Mouse (Mus musculus): ENCODE measurements around the gene Bola3. TPM values are rescaled to one million over a fixed set of nuclear protein-coding genes. Genes with fewer than 3 reads are reported as not detected.

Gene Bola3
- polyA plus RNA-seq, 1 experiment from 2014 or later = 297 TPM

GRCm38 (mm10) chr6:83312514-83312913 lies 36.4 kb upstream of the Bola3 start:
- H3K27me3 ChIP-seq (ENCODE audit: control insufficient read depth, insufficient read depth, low read length) = no peaks in the 10 kb centered on the region
- H3K27ac ChIP-seq (replicated peaks in 1 of 2; ENCODE audit: control insufficient read depth in 1 of 2, insufficient read depth in 1 of 2, low read depth in 2 of 2, low read length in 2 of 2) = no peak overlapping the region
- H3K9ac ChIP-seq (ENCODE audit: low read length) = no peak overlapping the region
- H3K36me3 ChIP-seq (ENCODE audit: control insufficient read depth, insufficient read depth, low read length) = peaks cover 21% of the 10 kb centered on the region
- no peak for ATAC-seq (ENCODE audit: insufficient number of reproducible peaks, insufficient read depth, low FRiP score, low read depth)
- WGBS = 68% methylated on average over 8 of the region's 8 CpGs
- peaks cover 4 to 6% of the 10 kb centered on the region in 2 experiments; a peak in 2 of 4 replicates for H3K4me1 ChIP-seq (ENCODE audit: control insufficient read depth in 2 of 2, insufficient read depth in 2 of 2, low read length in 2 of 2)
- H3K9me3 ChIP-seq (ENCODE audit: control insufficient read depth, low read length) = no peaks in the 10 kb centered on the region
- no peak overlapping the region for H3K4me2 ChIP-seq (ENCODE audit: low read length)
- H3K4me3 ChIP-seq (ENCODE audit: control insufficient read depth in 1 of 2, insufficient read depth in 1 of 2, low read depth in 1 of 2, low read length in 2 of 2) = no peak overlapping the region

- H3K27ac ChIP-seq (replicated peaks in 1 of 2; ENCODE audit: control insufficient read depth in 1 of 2, insufficient read depth in 1 of 2, low read depth in 2 of 2, low read length in 2 of 2) = no peak overlapping the region
- no peak overlapping the region for H3K4me2 ChIP-seq (ENCODE audit: low read length)
- no peak overlapping the region for H3K9ac ChIP-seq (ENCODE audit: low read length)
- H3K36me3 ChIP-seq (ENCODE audit: control insufficient read depth, insufficient read depth, low read length) = peaks cover 18% of the 10 kb centered on the region
- H3K4me3 ChIP-seq (ENCODE audit: control insufficient read depth in 1 of 2, insufficient read depth in 1 of 2, low read depth in 1 of 2, low read length in 2 of 2) = no peak overlapping the region
- no peaks in the 10 kb centered on the region for H3K27me3 ChIP-seq (ENCODE audit: control insufficient read depth, insufficient read depth, low read length)
- no peak for ATAC-seq (ENCODE audit: insufficient number of reproducible peaks, insufficient read depth, low FRiP score, low read depth)
- H3K4me1 ChIP-seq (ENCODE audit: control insufficient read depth in 2 of 2, insufficient read depth in 2 of 2, low read length in 2 of 2) = peaks cover 4 to 6% of the 10 kb centered on the region in 2 experiments; a peak in 2 of 4 replicates
- no peaks in the 10 kb centered on the region for H3K9me3 ChIP-seq (ENCODE audit: control insufficient read depth, low read length)
These were observed 33.7 kb upstream of the Bola3 start for GRCm38 (mm10) chr6:83315293-83315692.

- Histone ChIP-seq H3K4me2 (ENCODE audit: low read length) (peak overlapping the region; percentile 82), H3K4me3 (ENCODE audit: control insufficient read depth in 1 of 2, insufficient read depth in 1 of 2, low read depth in 1 of 2, low read length in 2 of 2) (no peak overlapping the region), H3K27me3 (ENCODE audit: control insufficient read depth, insufficient read depth, low read length) (no peaks in the 10 kb centered on the region), H3K9ac (ENCODE audit: low read length) (no peak overlapping the region), H3K27ac (replicated peaks in 1 of 2; ENCODE audit: control insufficient read depth in 1 of 2, insufficient read depth in 1 of 2, low read depth in 2 of 2, low read length in 2 of 2) (no peak overlapping the region), H3K4me1 (ENCODE audit: control insufficient read depth in 2 of 2, insufficient read depth in 2 of 2, low read length in 2 of 2) (peaks cover 4 to 6% of the 10 kb centered on the region in 2 experiments; a peak in 2 of 4 replicates), H3K36me3 (ENCODE audit: control insufficient read depth, insufficient read depth, low read length) (peaks cover 13% of the 10 kb centered on the region), H3K9me3 (ENCODE audit: control insufficient read depth, low read length) (no peaks in the 10 kb centered on the region)
- ATAC-seq (ENCODE audit: insufficient number of reproducible peaks, insufficient read depth, low FRiP score, low read depth) = no peak
- 30% methylated on average over 10 of the region's 10 CpGs for WGBS
These were observed 32.9 kb upstream of the Bola3 start for GRCm38 (mm10) chr6:83316022-83316421.

GRCm38 (mm10) chr6:83317108-83317741 lies 31.7 kb upstream of the Bola3 start:
- Histone ChIP-seq H3K4me3 (ENCODE audit: control insufficient read depth in 1 of 2, insufficient read depth in 1 of 2, low read depth in 1 of 2, low read length in 2 of 2) (peak overlapping the region; percentile 79 to 84), H3K4me1 (ENCODE audit: control insufficient read depth in 2 of 2, insufficient read depth in 2 of 2, low read length in 2 of 2) (peaks cover 4 to 6% of the 10 kb centered on the region in 2 experiments; a peak in 2 of 4 replicates), H3K4me2 (ENCODE audit: low read length) (peak overlapping the region; percentile 82), H3K9me3 (ENCODE audit: control insufficient read depth, low read length) (no peaks in the 10 kb centered on the region), H3K36me3 (ENCODE audit: control insufficient read depth, insufficient read depth, low read length) (peaks cover 2% of the 10 kb centered on the region; the same call in 1 of the 2 replicates), H3K9ac (ENCODE audit: low read length) (peak overlapping the region; percentile 71), H3K27me3 (ENCODE audit: control insufficient read depth, insufficient read depth, low read length) (no peaks in the 10 kb centered on the region), H3K27ac (replicated peaks in 1 of 2; ENCODE audit: control insufficient read depth in 1 of 2, insufficient read depth in 1 of 2, low read depth in 2 of 2, low read length in 2 of 2) (no peak overlapping the region)
- under 1% methylated on average over 52 of the region's 52 CpGs for WGBS
- ATAC-seq (ENCODE audit: insufficient number of reproducible peaks, insufficient read depth, low FRiP score, low read depth) = peak; percentile 97

- ATAC-seq (ENCODE audit: insufficient number of reproducible peaks, insufficient read depth, low FRiP score, low read depth) = no peak
- no peaks in the 10 kb centered on the region for H3K9me3 ChIP-seq (ENCODE audit: control insufficient read depth, low read length)
- H3K27me3 ChIP-seq (ENCODE audit: control insufficient read depth, insufficient read depth, low read length) = no peaks in the 10 kb centered on the region
- H3K27ac ChIP-seq (replicated peaks in 1 of 2; ENCODE audit: control insufficient read depth in 1 of 2, insufficient read depth in 1 of 2, low read depth in 2 of 2, low read length in 2 of 2) = no peak overlapping the region
- H3K4me3 ChIP-seq (ENCODE audit: control insufficient read depth in 1 of 2, insufficient read depth in 1 of 2, low read depth in 1 of 2, low read length in 2 of 2) = no peak overlapping the region
- WGBS = 42% methylated on average over 1 of the region's 1 CpGs
- H3K4me1 ChIP-seq (ENCODE audit: control insufficient read depth in 2 of 2, insufficient read depth in 2 of 2, low read length in 2 of 2) = peaks cover 2 to 8% of the 10 kb centered on the region in 2 experiments
- H3K4me2 ChIP-seq (ENCODE audit: low read length) = no peak overlapping the region
- no peak overlapping the region for H3K9ac ChIP-seq (ENCODE audit: low read length)
- H3K36me3 ChIP-seq (ENCODE audit: control insufficient read depth, insufficient read depth, low read length) = no peaks in the 10 kb centered on the region
These were observed 27.0 kb upstream of the Bola3 start for GRCm38 (mm10) chr6:83321927-83322326.

- WGBS = 72% methylated on average over 2 of the region's 2 CpGs
- Histone ChIP-seq H3K4me3 (ENCODE audit: control insufficient read depth in 1 of 2, insufficient read depth in 1 of 2, low read depth in 1 of 2, low read length in 2 of 2) (no peak overlapping the region), H3K4me1 (ENCODE audit: control insufficient read depth in 2 of 2, insufficient read depth in 2 of 2, low read length in 2 of 2) (peaks cover 2 to 13% of the 10 kb centered on the region in 2 experiments), H3K9me3 (ENCODE audit: control insufficient read depth, low read length) (no peaks in the 10 kb centered on the region), H3K36me3 (ENCODE audit: control insufficient read depth, insufficient read depth, low read length) (no peaks in the 10 kb centered on the region), H3K27me3 (ENCODE audit: control insufficient read depth, insufficient read depth, low read length) (no peaks in the 10 kb centered on the region), H3K27ac (replicated peaks in 1 of 2; ENCODE audit: control insufficient read depth in 1 of 2, insufficient read depth in 1 of 2, low read depth in 2 of 2, low read length in 2 of 2) (no peak overlapping the region), H3K9ac (ENCODE audit: low read length) (no peak overlapping the region), H3K4me2 (ENCODE audit: low read length) (no peak overlapping the region)
- no peak for ATAC-seq (ENCODE audit: insufficient number of reproducible peaks, insufficient read depth, low FRiP score, low read depth)
These were observed 26.2 kb upstream of the Bola3 start for GRCm38 (mm10) chr6:83322794-83323193.

GRCm38 (mm10) chr6:83323652-83324419 lies 25.1 kb upstream of the Bola3 start:
- Histone ChIP-seq H3K9me3 (ENCODE audit: control insufficient read depth, low read length) (no peaks in the 10 kb centered on the region), H3K27me3 (ENCODE audit: control insufficient read depth, insufficient read depth, low read length) (no peaks in the 10 kb centered on the region), H3K4me3 (ENCODE audit: control insufficient read depth in 1 of 2, insufficient read depth in 1 of 2, low read depth in 1 of 2, low read length in 2 of 2) (no peak overlapping the region), H3K4me2 (ENCODE audit: low read length) (no peak overlapping the region), H3K4me1 (ENCODE audit: control insufficient read depth in 2 of 2, insufficient read depth in 2 of 2, low read length in 2 of 2) (peaks cover 2 to 13% of the 10 kb centered on the region in 2 experiments), H3K27ac (replicated peaks in 1 of 2; ENCODE audit: control insufficient read depth in 1 of 2, insufficient read depth in 1 of 2, low read depth in 2 of 2, low read length in 2 of 2) (no peak overlapping the region), H3K36me3 (ENCODE audit: control insufficient read depth, insufficient read depth, low read length) (peaks cover 5% of the 10 kb centered on the region), H3K9ac (ENCODE audit: low read length) (no peak overlapping the region)
- no peak for ATAC-seq (ENCODE audit: insufficient number of reproducible peaks, insufficient read depth, low FRiP score, low read depth)
- WGBS = 59% methylated on average over 8 of the region's 8 CpGs
